Mouse (Mus musculus) G1E (cell line): ENCODE measurements around the gene Klhl2.

Experiments
- CTCF ChIP-seq: IDR thresholded peaks from 2 replicates; pipeline ENCODE4 v1.5.1; 2012; ENCODE audit warnings: low read depth, low read length, inconsistent platforms, mixed read lengths
- GATA1 ChIP-seq: IDR thresholded peaks from 2 replicates; pipeline ENCODE4 v1.6.1; 2012; ENCODE audit warnings: borderline replicate concordance, low read length, inconsistent platforms, mixed read lengths
- TAL1 ChIP-seq: conservative IDR thresholded peaks from 2 replicates; pipeline ENCODE4 v1.6.1; 2012; ENCODE audit warnings: low read depth, low read length, inconsistent platforms, mixed read lengths

- TF ChIP-seq CTCF (no peak), TAL1 (no peak), GATA1 (no peak)
Measured at GRCm38 (mm10) chr8:64786801-64787200, 63.0 kb downstream of the Klhl2 start.
